ENCODE assay signal across 7 mouse cellular contexts in genomic region chr13:53775687-53776086, GRCm38 (mm10).
A peak's percentile ranks its signal among the peaks of the same experiment; 100 is the strongest.
DNase-seq lines count a peak whose midpoint lies in the region; ATAC-seq and TF ChIP-seq lines count a peak whose summit lies in the region.

No protein-coding gene starts in this region.

- peak; percentile 38 for DNase-seq in kidney, adult 18-20 months
- peak; percentile 56 for DNase-seq in MN1 (ENCODE audit: low spot score)
- peak; percentile 80 for DNase-seq in embryo, embryonic 11 days
- DNase-seq in limb, embryonic 14.5 days (ENCODE audit: low spot score): peak; percentile 55
- peak; percentile 43 for DNase-seq in thymus, postnatal 4 days

- H3K4me3 ChIP-seq in kidney, embryonic 14.5 days (ENCODE audit: low read length): no peak overlapping the region
- H3K4me3 ChIP-seq in C2C12 (ENCODE audit: insufficient read depth, poor library complexity, severe bottlenecking): no peak overlapping the region
- H3K4me3 ChIP-seq in limb, embryonic 14.5 days (replicated peaks; ENCODE audit: low read length): no peak overlapping the region

- WGBS in kidney, embryonic 14.5 days: 51% methylated on average over 5 of the region's 5 CpGs
- 30% methylated on average over 5 of the region's 5 CpGs for WGBS in limb, embryonic 14.5 days

- H3K36me3 ChIP-seq in kidney, embryonic 14.5 days (ENCODE audit: control insufficient read depth, insufficient read depth, low read length): no peaks in the 10 kb centered on the region
- H3K36me3 ChIP-seq in C2C12 (ENCODE audit: control insufficient read depth, insufficient read depth): no peaks in the 10 kb centered on the region
- H3K36me3 ChIP-seq in limb, embryonic 14.5 days (ENCODE audit: control insufficient read depth, insufficient read depth, low read length): no peaks in the 10 kb centered on the region

- peak; percentile 5 for TF ChIP-seq CTCF in C2C12 (IDR thresholded peaks at IDR 0.05; ENCODE audit: control insufficient read depth, insufficient read depth, insufficient read length)

- H3ac ChIP-seq in C2C12 (ENCODE audit: control insufficient read depth, insufficient read length, low read depth): no peak overlapping the region

- H3K4me1 ChIP-seq in kidney, embryonic 14.5 days (ENCODE audit: control insufficient read depth, insufficient read depth, low read length): no peaks in the 10 kb centered on the region
- H3K4me1 ChIP-seq in limb, embryonic 14.5 days (ENCODE audit: control insufficient read depth, insufficient read depth, low read length): no peaks in the 10 kb centered on the region

- no peaks in the 10 kb centered on the region for H3K79me3 ChIP-seq in C2C12 (ENCODE audit: low read depth)

- TF ChIP-seq POLR2A in limb, embryonic 14.5 days (IDR thresholded peaks at IDR 0.05; ENCODE audit: borderline replicate concordance, extremely low read depth, insufficient read depth, insufficient read length): no peak

- H3K27me3 ChIP-seq in kidney, embryonic 14.5 days (ENCODE audit: control insufficient read depth, insufficient read depth, low read length): no peaks in the 10 kb centered on the region
- H3K27me3 ChIP-seq in C2C12 (ENCODE audit: control insufficient read depth, insufficient read depth, insufficient read length): peaks cover 21% of the 10 kb centered on the region
- no peaks in the 10 kb centered on the region; the same call in 1 of the 2 replicates for H3K27me3 ChIP-seq in limb, embryonic 14.5 days (ENCODE audit: control insufficient read depth, insufficient read depth, low read length)

- no peak overlapping the region for H3K27ac ChIP-seq in kidney, embryonic 14.5 days (ENCODE audit: low read depth, low read length)
- H3K27ac ChIP-seq in limb, embryonic 14.5 days (replicated peaks; ENCODE audit: low read depth, low read length): no peak overlapping the region

- no peaks in the 10 kb centered on the region for H3K9me3 ChIP-seq in kidney, embryonic 14.5 days (ENCODE audit: control insufficient read depth, low read length)
- no peaks in the 10 kb centered on the region for H3K9me3 ChIP-seq in limb, embryonic 14.5 days (ENCODE audit: control insufficient read depth, low read length)

- H3K79me2 ChIP-seq in C2C12 (ENCODE audit: control insufficient read depth, insufficient read depth): no peaks in the 10 kb centered on the region

- H3K4me2 ChIP-seq in kidney, embryonic 14.5 days (replicated peaks; ENCODE audit: low read depth, low read length): no peak overlapping the region
- H3K4me2 ChIP-seq in limb, embryonic 14.5 days (replicated peaks; ENCODE audit: low read depth, low read length, severe bottlenecking): no peak overlapping the region

- no peak for ATAC-seq in kidney, embryonic 14.5 days (ENCODE audit: low FRiP score, low TSS enrichment)
- ATAC-seq in limb, embryonic 14.5 days (ENCODE audit: low FRiP score, low read depth): no peak

- H3K9ac ChIP-seq in kidney, embryonic 14.5 days (ENCODE audit: low read depth, low read length): no peak overlapping the region
- no peak overlapping the region for H3K9ac ChIP-seq in limb, embryonic 14.5 days (ENCODE audit: low read depth, low read length, severe bottlenecking)

TF ChIP-seq in C2C12, 6 proteins besides CTCF, POLR2A, EP300 and RAD21:
- TF ChIP-seq FOSL1 (IDR thresholded peaks at IDR 0.05; ENCODE audit: insufficient read depth, low read length, poor library complexity, severe bottlenecking) (no peak), MYOG (IDR thresholded peaks at IDR 0.05; ENCODE audit: control insufficient read depth, extremely low read depth, insufficient read length) (no peak), MYOD1 (IDR thresholded peaks at IDR 0.05; ENCODE audit: control insufficient read depth, insufficient read length, low read depth) (no peak), USF1 (IDR thresholded peaks at IDR 0.05; ENCODE audit: low read depth) (no peak), CEBPB (IDR thresholded peaks at IDR 0.05; ENCODE audit: low read depth) (no peak), MAX (IDR thresholded peaks at IDR 0.05) (no peak)
